Mouse (Mus musculus) liver, embryonic 11.5 days (tissue): ENCODE data around the gene D930020B18Rik. TPM values are rescaled to one million over a fixed set of nuclear protein-coding genes. Genes with fewer than 3 reads are reported as not detected.
A peak's percentile ranks its signal among the peaks of the same experiment; 100 is the strongest.

Source experiments
- ATAC-seq: fragments of 200-750 bp; cut with Nextera tagmentation; replicated peaks from 2 replicates; pipeline ENCODE4 v1.8.0; 2017; ENCODE audit warnings: moderate number of reproducible peaks, mild to moderate bottlenecking, moderate TSS enrichment, moderate library complexity; ENCODE audit not compliant: low FRiP score
- DNase-seq: peaks from one replicate; pipeline ENCODE4 v3.0.0-alpha.2; 2017; ENCODE audit warnings: low spot score
- H3K27ac ChIP-seq: fragments of 300-500 bp; sonication (generic); 2 replicates; pipeline ENCODE4 v1.5.1; 2014; ENCODE audit warnings: mild to moderate bottlenecking, low read depth, low read length, control low read depth
- H3K27me3 ChIP-seq: fragments of 300-500 bp; sonication (generic); replicated peaks from 2 replicates; pipeline ENCODE4 v1.6.1; 2014; ENCODE audit warnings: low read length, mixed read lengths; ENCODE audit not compliant: control insufficient read depth, insufficient read depth
- H3K36me3 ChIP-seq: fragments of 300-500 bp; sonication (generic); 2 replicates; pipeline ENCODE4 v1.6.1; 2014; ENCODE audit warnings: mild to moderate bottlenecking, low read length, moderate library complexity, mixed read lengths; ENCODE audit not compliant: control insufficient read depth, insufficient read depth
- H3K4me1 ChIP-seq: fragments of 300-500 bp; sonication (generic); replicated peaks from 2 replicates; pipeline ENCODE4 v1.6.1; 2014; ENCODE audit warnings: low read length, mixed read lengths; ENCODE audit not compliant: control insufficient read depth, insufficient read depth
- H3K4me2 ChIP-seq: fragments of 300-500 bp; sonication (generic); 2 replicates; pipeline ENCODE4 v1.6.1; 2014; ENCODE audit warnings: mild to moderate bottlenecking, control low read depth, moderate library complexity
- H3K4me3 ChIP-seq: fragments of 300-500 bp; sonication (generic); 2 replicates; pipeline ENCODE4 v1.5.1; 2014; ENCODE audit warnings: low read depth, low read length, control low read depth
- H3K9ac ChIP-seq: fragments of 300-500 bp; sonication (generic); 2 replicates; pipeline ENCODE4 v1.6.1; 2014; ENCODE audit warnings: low read depth, low read length, control low read depth
- H3K9me3 ChIP-seq: fragments of 300-500 bp; sonication (generic); 2 replicates; pipeline ENCODE4 v1.6.1; 2016; ENCODE audit warnings: low read length, inconsistent platforms, mixed read lengths; ENCODE audit not compliant: control insufficient read depth
- WGBS: fragments of 180-500 bp; shearing (Covaris S2); extraction: QIAGEN DNeasy Blood & Tissue Kit; methylation state at CpG from one replicate; pipeline ENCODE4 v1.1.7; 2014; 5-methylcytosine and 5-hydroxymethylcytosine counted together
- polyA plus RNA-seq: library from polyadenylated mRNA; unstranded; fragments of >200 nt; fragmentation: Nextera tagmentation; extraction: Ambion mirVana; gene quantifications from 2 replicates; pipeline ENCODE4 v1.2.1, GENCODE M21; 2014

The D930020B18Rik gene
- polyA plus RNA-seq, 1 experiment from 2014 or later, result not detected

- Histone ChIP-seq H3K36me3 (peaks cover 2% of the 10 kb centered on the region; the same call in 1 of the 2 replicates), H3K9me3 (no peaks in the 10 kb centered on the region), H3K9ac (peak overlapping the region; percentile 96; the same call in 1 of the 2 replicates), H3K4me3 (0 out of 2 replicates have a peak overlapping the region, but pooled peaks have one; percentile 86), H3K27me3 (no peaks in the 10 kb centered on the region), H3K27ac (peak overlapping the region; percentile 92; the same call in 1 of the 2 replicates), H3K4me2 (peak overlapping the region; percentile 70), H3K4me1 (peaks cover 6% of the 10 kb centered on the region)
- DNase-seq, result no peak
- ATAC-seq, result no peak
- 70% methylated on average over 10 of the region's 10 CpGs for WGBS
Measured at GRCm38 (mm10) chr10:121627216-121627852, 14.1 kb upstream of the D930020B18Rik start.

- Histone ChIP-seq H3K9me3 (no peaks in the 10 kb centered on the region), H3K4me1 (peaks cover 6% of the 10 kb centered on the region), H3K9ac (no peak overlapping the region), H3K4me2 (peak overlapping the region; percentile 1; the same call in 1 of the 2 replicates), H3K27ac (no peak overlapping the region), H3K27me3 (no peaks in the 10 kb centered on the region), H3K4me3 (no peak overlapping the region), H3K36me3 (no peaks in the 10 kb centered on the region)
- ATAC-seq (no peak), DNase-seq (no peak)
- 89% methylated on average over 6 of the region's 6 CpGs for WGBS
Measured at GRCm38 (mm10) chr10:121628561-121629040, 12.8 kb upstream of the D930020B18Rik start.

- ATAC-seq (no peak; the same call in 1 of the 2 replicates), DNase-seq (no peak)
- Histone ChIP-seq H3K27ac (no peak overlapping the region), H3K4me3 (no peak overlapping the region), H3K4me2 (no peak overlapping the region), H3K9me3 (no peaks in the 10 kb centered on the region), H3K4me1 (no peaks in the 10 kb centered on the region), H3K9ac (no peak overlapping the region), H3K27me3 (no peaks in the 10 kb centered on the region), H3K36me3 (no peaks in the 10 kb centered on the region)
- 47% methylated on average over 1 of the region's 1 CpGs for WGBS
Measured at GRCm38 (mm10) chr10:121634159-121634558, 7.2 kb upstream of the D930020B18Rik start.

DNA sequence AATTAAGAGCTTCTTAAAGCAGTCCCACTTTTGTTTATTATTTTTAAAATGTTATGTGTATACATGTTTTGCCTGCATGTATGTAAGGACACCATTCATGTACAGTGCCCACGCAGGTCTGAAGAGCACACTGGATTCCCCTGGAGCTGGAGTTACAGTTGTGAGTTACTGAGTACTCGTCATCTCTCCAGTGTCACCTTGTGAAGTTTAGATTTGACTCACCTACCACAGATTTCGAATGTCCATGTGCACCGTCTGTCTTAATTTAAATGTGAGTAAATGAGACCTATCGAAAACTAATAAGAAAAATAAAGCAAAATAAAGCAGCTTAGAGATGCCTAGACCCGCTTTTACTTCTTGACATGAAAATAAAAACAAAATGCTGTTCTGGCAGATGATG, 5.1 kb upstream of the D930020B18Rik start:
- no peak overlapping the region for H3K27ac ChIP-seq
- H3K36me3 ChIP-seq, result no peaks in the 10 kb centered on the region
- no peak overlapping the region for H3K4me3 ChIP-seq
- WGBS, result 81% methylated on average over 6 of the region's 6 CpGs
- H3K4me2 ChIP-seq, result no peak overlapping the region
- no peaks in the 10 kb centered on the region for H3K9me3 ChIP-seq
- ATAC-seq (no peak), DNase-seq (no peak)
- no peak overlapping the region for H3K9ac ChIP-seq
- no peaks in the 10 kb centered on the region for H3K4me1 ChIP-seq
- H3K27me3 ChIP-seq, result peaks cover 6% of the 10 kb centered on the region

DNA sequence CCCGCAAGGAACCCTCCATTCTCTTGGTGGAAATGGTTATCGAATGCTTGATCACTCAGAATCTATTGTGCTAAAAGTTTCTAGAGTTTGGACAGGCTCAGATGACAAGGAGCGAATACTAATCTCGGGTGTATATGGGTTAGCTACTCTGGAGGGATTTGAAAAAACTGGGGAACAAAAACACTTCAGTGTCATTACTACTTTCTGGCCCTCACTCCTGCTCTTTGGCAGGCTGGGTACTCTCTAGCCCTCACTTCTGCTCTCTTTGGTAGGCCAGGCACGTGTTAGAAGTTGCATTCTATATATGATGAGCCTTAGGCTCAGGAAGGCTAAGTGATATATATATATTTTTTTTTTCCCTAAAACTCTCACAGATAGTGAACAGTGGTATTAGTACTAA, 1.8 kb upstream of the D930020B18Rik start:
- Histone ChIP-seq H3K4me2 (no peak overlapping the region), H3K9me3 (no peaks in the 10 kb centered on the region), H3K27ac (no peak overlapping the region), H3K4me3 (no peak overlapping the region), H3K36me3 (no peaks in the 10 kb centered on the region), H3K4me1 (peaks cover 9% of the 10 kb centered on the region), H3K27me3 (peaks cover 26% of the 10 kb centered on the region), H3K9ac (no peak overlapping the region)
- no peak for ATAC-seq
- DNase-seq, result no peak
- 82% methylated on average over 5 of the region's 5 CpGs for WGBS

- Histone ChIP-seq H3K4me3 (no peak overlapping the region), H3K36me3 (no peaks in the 10 kb centered on the region), H3K9ac (no peak overlapping the region), H3K27ac (no peak overlapping the region), H3K27me3 (peaks cover 26% of the 10 kb centered on the region), H3K9me3 (no peaks in the 10 kb centered on the region), H3K4me1 (peaks cover 9% of the 10 kb centered on the region), H3K4me2 (peak overlapping the region; percentile 99)
- 52% methylated on average over 6 of the region's 6 CpGs for WGBS
- ATAC-seq (peak; percentile 51; the same call in 1 of the 2 replicates), DNase-seq (no peak)
Measured at GRCm38 (mm10) chr10:121640150-121640930, 1.0 kb upstream of the D930020B18Rik start.

DNA sequence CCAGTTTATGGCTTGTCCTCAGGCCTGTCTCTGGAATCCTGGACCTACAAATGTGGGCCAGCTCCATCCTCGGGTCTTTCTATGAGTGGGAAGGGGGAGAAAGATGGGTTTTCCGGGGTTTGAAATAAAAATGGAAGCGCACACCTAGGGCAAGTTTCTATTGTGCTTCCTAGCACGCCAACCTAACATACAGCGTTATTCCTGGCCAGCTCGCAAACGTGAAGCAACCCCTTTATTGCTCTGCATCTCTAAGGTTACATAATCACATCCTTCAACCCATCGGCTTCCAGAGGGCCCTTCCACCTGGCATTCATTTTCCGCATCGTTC, 480 bp upstream of the D930020B18Rik start:
- H3K9me3 ChIP-seq, result no peaks in the 10 kb centered on the region
- H3K27me3 ChIP-seq, result peaks cover 26% of the 10 kb centered on the region
- peak overlapping the region; percentile 65 for H3K4me3 ChIP-seq
- H3K27ac ChIP-seq, result no peak overlapping the region
- peaks cover 9% of the 10 kb centered on the region for H3K4me1 ChIP-seq
- ATAC-seq (no peak), DNase-seq (no peak)
- H3K36me3 ChIP-seq, result no peaks in the 10 kb centered on the region
- peak overlapping the region; percentile 99 for H3K4me2 ChIP-seq
- WGBS, result 21% methylated on average over 10 of the region's 10 CpGs
- no peak overlapping the region for H3K9ac ChIP-seq

- H3K36me3 ChIP-seq, result no peaks in the 10 kb centered on the region
- H3K4me2 ChIP-seq, result peak overlapping the region; percentile 99
- no peaks in the 10 kb centered on the region for H3K9me3 ChIP-seq
- ATAC-seq (no peak), DNase-seq (peak; percentile 36)
- WGBS, result 7% methylated on average over 28 of the region's 28 CpGs
- H3K27ac ChIP-seq, result no peak overlapping the region
- H3K27me3 ChIP-seq, result peaks cover 26% of the 10 kb centered on the region
- H3K9ac ChIP-seq, result 0 out of 2 replicates have a peak overlapping the region, but pooled peaks have one; percentile 40
- H3K4me1 ChIP-seq, result peaks cover 9% of the 10 kb centered on the region
- peak overlapping the region; percentile 65 for H3K4me3 ChIP-seq
Measured at GRCm38 (mm10) chr10:121642054-121642947, 913 bp downstream of the D930020B18Rik start.
